ENCODE assay signal across 8 mouse cellular contexts in the genomic region with DNA sequence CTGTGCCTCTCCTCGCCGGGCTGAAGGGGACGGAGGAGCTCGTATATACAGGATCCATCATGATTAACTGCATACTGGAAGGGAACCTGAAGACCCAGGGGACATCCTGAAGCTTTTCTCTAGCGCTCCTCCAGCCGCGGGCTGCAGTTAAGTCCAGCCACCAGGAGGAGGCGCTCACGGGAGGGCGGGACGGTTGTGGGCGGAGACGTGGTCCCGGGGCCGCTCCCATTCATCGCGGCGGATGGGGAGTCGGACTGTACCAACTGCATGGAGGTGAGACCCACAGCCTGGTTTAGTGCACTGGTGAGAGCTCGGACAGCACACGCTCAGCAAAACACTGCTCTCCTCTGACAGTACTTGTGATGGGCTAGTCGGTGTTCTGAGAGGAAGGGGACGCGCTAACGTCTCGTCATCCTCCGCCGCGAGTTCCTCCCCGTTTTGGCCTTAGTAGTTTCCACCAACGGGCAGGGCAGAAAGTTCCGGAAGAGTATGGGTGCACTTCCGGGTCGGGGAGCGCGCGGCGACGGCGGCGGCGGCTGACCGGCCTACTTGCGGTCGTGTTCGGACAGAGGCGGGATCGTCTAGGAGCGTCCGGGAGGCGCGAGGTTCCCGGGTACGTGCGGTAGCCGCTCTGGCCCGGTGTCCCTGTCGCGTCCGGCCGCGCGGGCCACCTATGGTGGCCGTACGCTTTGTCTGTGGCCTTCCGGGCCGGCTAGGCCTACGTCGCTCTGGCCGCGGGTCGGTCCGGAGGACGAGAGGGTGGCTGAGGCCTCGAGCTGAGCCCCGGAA. TPM values are rescaled to one million over a fixed set of nuclear protein-coding genes. Genes with fewer than 3 reads are reported as not detected.
DNase-seq lines count a peak whose midpoint lies in the region; ATAC-seq and TF ChIP-seq lines count a peak whose summit lies in the region.

A gene (plus strand): TSS at position 506 of the 789 bp plus-strand sequence.

- H3K27ac ChIP-seq in forebrain, postnatal 0 days (ENCODE audit: low read depth, low read length) = peak within 1 kb of the TSS; percentile 97
- H3K27ac ChIP-seq in lung, embryonic 15.5 days = peak within 1 kb of the TSS; percentile 95

- peaks cover 40% of the 10 kb centered on the region for H3K4me1 ChIP-seq in G1E (ENCODE audit: insufficient read depth, low read depth, low read length)
- H3K4me1 ChIP-seq in forebrain, postnatal 0 days (ENCODE audit: insufficient read depth) = peaks cover 12% of the 10 kb centered on the region
- H3K4me1 ChIP-seq in lung, embryonic 15.5 days = peaks cover 23% of the 10 kb centered on the region

- H3K9ac ChIP-seq in forebrain, postnatal 0 days = peak within 1 kb of the TSS; percentile 93
- H3K9ac ChIP-seq in lung, embryonic 15.5 days = peak within 1 kb of the TSS; percentile 95

- H3K4me2 ChIP-seq in forebrain, postnatal 0 days (ENCODE audit: low read depth) = peak within 1 kb of the TSS; percentile 62
- peak within 1 kb of the TSS; percentile 80 for H3K4me2 ChIP-seq in lung, embryonic 15.5 days

- ATAC-seq in G1E (ENCODE audit: extremely low read depth, insufficient number of reproducible peaks, low FRiP score, poor library complexity, severe bottlenecking) = peak; percentile 80
- ATAC-seq in forebrain, postnatal 0 days = peak; percentile 95
- ATAC-seq in lung, embryonic 15.5 days (ENCODE audit: borderline replicate concordance, extremely low read depth, low FRiP score, low TSS enrichment) = peak; percentile 92

- H3K4me3 ChIP-seq in G1E (ENCODE audit: low read depth, low read length) = peak within 1 kb of the TSS; percentile 100
- peak within 1 kb of the TSS; percentile 95 for H3K4me3 ChIP-seq in forebrain, postnatal 0 days (ENCODE audit: low read depth, low read length)
- H3K4me3 ChIP-seq in lung, embryonic 15.5 days = peak within 1 kb of the TSS; percentile 94

- TF ChIP-seq CTCF in G1E (IDR thresholded peaks at IDR 0.05; ENCODE audit: low read depth, low read length) = peak; percentile 96
- peak; percentile 99 for TF ChIP-seq CTCF in forebrain, postnatal 0 days (IDR thresholded peaks at IDR 0.05; ENCODE audit: low read depth)

- DNase-seq in G1E (ENCODE audit: low spot score) = peak; percentile 91
- DNase-seq in cerebellum, adult 18-20 months = peak; percentile 89 to 97
- peak; percentile 97 for DNase-seq in forebrain, postnatal 0 days
- peak; percentile 97 for DNase-seq in heart, postnatal 4 days
- peak; percentile 83 to 92 for DNase-seq in layer of hippocampus, adult 8-10 months (ENCODE audit: low spot score in 2 of 2)
- DNase-seq in ovary, adult 18-20 months (ENCODE audit: low spot score) = peak; percentile 77
- DNase-seq in thymus, postnatal 0 days (ENCODE audit: low spot score) = peak; percentile 93

- peaks cover 40% of the 10 kb centered on the region for H3K36me3 ChIP-seq in G1E (replicated peaks)
- H3K36me3 ChIP-seq in forebrain, postnatal 0 days (ENCODE audit: insufficient read depth) = peaks cover 28% of the 10 kb centered on the region
- H3K36me3 ChIP-seq in lung, embryonic 15.5 days = peaks cover 24% of the 10 kb centered on the region

- H3K9me3 ChIP-seq in G1E (replicated peaks) = no peaks in the 10 kb centered on the region
- no peaks in the 10 kb centered on the region for H3K9me3 ChIP-seq in forebrain, postnatal 0 days (ENCODE audit: low read length)
- no peaks in the 10 kb centered on the region for H3K9me3 ChIP-seq in lung, embryonic 15.5 days

- WGBS in forebrain, postnatal 0 days = under 1% methylated on average over 76 of the region's 76 CpGs
- WGBS in lung, embryonic 15.5 days = under 1% methylated on average over 76 of the region's 76 CpGs

- no peaks in the 10 kb centered on the region for H3K27me3 ChIP-seq in G1E (ENCODE audit: insufficient read depth, low read length)
- H3K27me3 ChIP-seq in forebrain, postnatal 0 days (ENCODE audit: insufficient read depth, low read length) = no peaks in the 10 kb centered on the region
- H3K27me3 ChIP-seq in lung, embryonic 15.5 days = no peaks in the 10 kb centered on the region

RNA-seq across cellular contexts. Expression of the gene that starts here (rescaled TPM):
- total RNA-seq in G1E (2014; fragmentation: Nextera tagmentation) (73.1 and 77.4 TPM in 2 replicates), G1E (2017) (45.1 and 61.4 TPM in 2 replicates)
- polyA plus RNA-seq in G1E (2012) = 159 and 173 TPM in 2 replicates
- total RNA-seq in forebrain, postnatal 0 days (2014; rRNA removed) = 50.2 and 53.8 TPM in 2 replicates
- polyA plus RNA-seq in forebrain, postnatal 0 days (2015; fragmentation: Nextera tagmentation; extraction: Ambion mirVana) = 26.1 and 35.8 TPM in 2 replicates
- 10 to 100 TPM; 44.3 to 52.2 TPM for total RNA-seq in heart, postnatal 4 days (2021)
- total RNA-seq in layer of hippocampus, adult 8-10 months (2022) = 10 to 100 TPM; 68.4 to 95.2 (median 79.3) TPM
- 71.8 and 71.9 TPM in 2 replicates for polyA plus RNA-seq in lung, embryonic 15.5 days (2015; fragmentation: Nextera tagmentation; extraction: Ambion mirVana)
- 63.0 and 67.4 TPM in 2 replicates for polyA plus RNA-seq in thymus, postnatal 0 days (2015; fragmentation: Nextera tagmentation; extraction: Ambion mirVana)

Comparison
In these comparisons a context has a peak if more than half of its experiments do, and no peak if none do; other contexts are left out.
1. Peak in every context shown above with its lines: DNase-seq, ATAC-seq, H3K4me3 ChIP-seq and H3K27ac ChIP-seq.